Mouse (Mus musculus) spleen, adult 12 weeks (tissue): ENCODE results near the gene Anapc5.

Experiments used
- DNase-seq: peaks from one replicate; pipeline ENCODE4 v3.0.0; 2022; ENCODE audit warnings: low spot score

The Anapc5 gene

GRCm38 (mm10) chr5:122799379-122800344, 21.5 kb downstream of the Anapc5 start:
- no peak for DNase-seq

- peak; percentile 32 for DNase-seq
These were observed 22.4 kb downstream of the Anapc5 start for GRCm38 (mm10) chr5:122798557-122799378.

- no peak for DNase-seq
These were observed 23.3 kb downstream of the Anapc5 start for GRCm38 (mm10) chr5:122797866-122798265.

- no peak for DNase-seq
These were observed 32.4 kb downstream of the Anapc5 start for GRCm38 (mm10) chr5:122788696-122789095.

- DNase-seq: no peak
These were observed 34.9 kb downstream of the Anapc5 start for GRCm38 (mm10) chr5:122786035-122786819.

- no peak for DNase-seq
These were observed 37.3 kb downstream of the Anapc5 start for GRCm38 (mm10) chr5:122783726-122784406.

- DNase-seq: no peak
These were observed 39.1 kb downstream of the Anapc5 start for GRCm38 (mm10) chr5:122782066-122782465.

- no peak for DNase-seq
These were observed 40.2 kb downstream of the Anapc5 start for GRCm38 (mm10) chr5:122780791-122781432.

GRCm38 (mm10) chr5:122779277-122779834, 41.8 kb downstream of the Anapc5 start, which contains the start of gene Camkk2:
Gene Camkk2, minus strand, starts transcription at chr5:122779409.
- DNase-seq: peak; percentile 73

- DNase-seq: no peak
These were observed 42.6 kb downstream of the Anapc5 start for GRCm38 (mm10) chr5:122778231-122779226.

- DNase-seq: no peak
These were observed 43.8 kb downstream of the Anapc5 start for GRCm38 (mm10) chr5:122777322-122777721.

GRCm38 (mm10) chr5:122775646-122776286, 45.4 kb downstream of the Anapc5 start:
- DNase-seq: no peak

GRCm38 (mm10) chr5:122774743-122775611, 46.2 kb downstream of the Anapc5 start:
- DNase-seq: peak; percentile 69

- no peak for DNase-seq
These were observed 47.4 kb downstream of the Anapc5 start for GRCm38 (mm10) chr5:122773756-122774155.

GRCm38 (mm10) chr5:122771428-122771827, 49.7 kb downstream of the Anapc5 start:
- DNase-seq: no peak

- DNase-seq: no peak
These were observed 50.3 kb downstream of the Anapc5 start for GRCm38 (mm10) chr5:122770806-122771261.

- DNase-seq: no peak
These were observed 50.8 kb downstream of the Anapc5 start for GRCm38 (mm10) chr5:122770304-122770703.
